ENCODE assay signal across 7 mouse cellular contexts in the genomic region with DNA sequence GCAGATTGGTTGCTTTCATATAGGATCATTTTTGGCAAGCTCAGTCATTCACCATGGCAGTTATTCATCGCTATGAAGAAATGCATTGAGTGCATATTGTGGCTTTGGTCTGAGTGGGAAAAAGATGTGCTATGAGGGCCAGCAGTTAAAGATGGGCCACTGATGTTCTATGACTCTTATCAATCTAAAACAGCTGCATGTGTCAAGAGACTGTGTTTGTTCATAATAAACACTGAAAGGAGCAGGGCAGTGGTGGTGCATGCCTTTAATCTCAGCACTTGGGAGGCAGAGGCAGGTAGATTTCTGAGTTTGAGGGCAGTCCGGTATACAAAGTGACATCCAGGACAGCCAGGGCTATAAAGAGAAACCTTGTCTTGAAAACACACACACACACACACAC. TPM values are rescaled to one million over a fixed set of nuclear protein-coding genes. Genes with fewer than 3 reads are reported as not detected.
DNase-seq lines count a peak whose midpoint lies in the region; ATAC-seq and TF ChIP-seq lines count a peak whose summit lies in the region.
"Not testable (repeated sequence)": the region's sequence is repeated elsewhere in the genome, so short reads cannot be mapped to it uniquely, and the experiment has no call there.

No protein-coding gene starts in this region.

- TF ChIP-seq EP300 in liver, postnatal 0 days (IDR thresholded peaks at IDR 0.05; ENCODE audit: low read depth): peak; percentile 51; the same call in 1 of the 2 replicates

- in situ Hi-C loops in ES-E14 (cut with MboI; ENCODE audit: low sequenced_read_pairs in 2 of 2, unreplicated experiment in 2 of 2): not testable (repeated sequence)

- not testable (repeated sequence) for DNase-seq in ES-E14 (ENCODE audit: low read depth, low spot score); liver, embryonic 13.5 days; liver, postnatal 0 days
- DNase-seq in R1 (ENCODE audit: low read depth, low spot score): peak; percentile 58

- not testable (repeated sequence) for TF ChIP-seq CTCF in liver, postnatal 0 days (IDR thresholded peaks at IDR 0.05; ENCODE audit: low read depth)

- 83% methylated on average over 2 of the region's 2 CpGs for WGBS in liver, embryonic 13.5 days (ENCODE audit: insufficient replicate concordance)
- 82% methylated on average over 2 of the region's 2 CpGs for WGBS in liver, embryonic 15.5 days (ENCODE audit: insufficient replicate concordance)
- WGBS in liver, postnatal 0 days (ENCODE audit: insufficient replicate concordance): 77% methylated on average over 2 of the region's 2 CpGs

- not testable (repeated sequence) for H3K4me3 ChIP-seq in ES-E14 (ENCODE audit: insufficient read depth in 1 of 2, low read depth in 1 of 2, low read length in 2 of 2, poor library complexity in 1 of 2, severe bottlenecking in 1 of 2); liver, embryonic 13.5 days (replicated peaks); liver, embryonic 15.5 days (replicated peaks); liver, postnatal 0 days (ENCODE audit: low read depth, low read length)

- peaks cover 15% of the 10 kb centered on the region for H3K36me3 ChIP-seq in ES-E14 (ENCODE audit: control insufficient read depth, insufficient read depth, low read length, poor library complexity, severe bottlenecking)
- H3K36me3 ChIP-seq in liver, embryonic 13.5 days: peaks cover 60% of the 10 kb centered on the region
- H3K36me3 ChIP-seq in liver, embryonic 15.5 days (replicated peaks): peaks cover 60% of the 10 kb centered on the region
- peaks cover 15% of the 10 kb centered on the region for H3K36me3 ChIP-seq in liver, postnatal 0 days (replicated peaks; ENCODE audit: insufficient read depth, low read length)

- H3K9me3 ChIP-seq in ES-E14 (ENCODE audit: control insufficient read depth, insufficient read depth, low read depth, low read length): peaks cover 12% of the 10 kb centered on the region; the same call in 1 of the 2 replicates
- not testable (repeated sequence) for H3K9me3 ChIP-seq in liver, embryonic 13.5 days (replicated peaks); liver, embryonic 15.5 days (replicated peaks); liver, postnatal 0 days (ENCODE audit: low read length)

- H3K9ac ChIP-seq in ES-E14 (ENCODE audit: insufficient read depth, low read depth, low read length, poor library complexity, severe bottlenecking); liver, embryonic 13.5 days; liver, embryonic 15.5 days; liver, postnatal 0 days (replicated peaks): not testable (repeated sequence)

- peak overlapping the region; percentile 93 for H3K27ac ChIP-seq in ES-E14 (ENCODE audit: insufficient read depth, low read depth, low read length, poor library complexity, severe bottlenecking)
- peak overlapping the region; percentile 43; the same call in 1 of the 2 replicates for H3K27ac ChIP-seq in liver, embryonic 13.5 days
- peak overlapping the region; percentile 38 for H3K27ac ChIP-seq in liver, embryonic 15.5 days (replicated peaks)
- H3K27ac ChIP-seq in liver, postnatal 0 days (ENCODE audit: low read depth): 0 out of 2 replicates have a peak overlapping the region, but pooled peaks have one; percentile 11

- H3K4me1 ChIP-seq in ES-E14 (ENCODE audit: control insufficient read depth in 2 of 2, insufficient read depth in 2 of 2, low read length in 2 of 2, poor library complexity in 1 of 2); liver, postnatal 0 days (ENCODE audit: insufficient read depth): not testable (repeated sequence)
- H3K4me1 ChIP-seq in liver, embryonic 13.5 days (replicated peaks): peaks cover 23% of the 10 kb centered on the region
- peaks cover 30% of the 10 kb centered on the region for H3K4me1 ChIP-seq in liver, embryonic 15.5 days (replicated peaks)

- ATAC-seq in erythroid progenitor cell, adult 5-6 weeks (replicated peaks; ENCODE audit: low FRiP score, poor library complexity, severe bottlenecking): 0 out of 2 replicates have a peak, but pooled peaks have one; percentile 61
- ATAC-seq in liver, embryonic 13.5 days (ENCODE audit: low read depth): peak; percentile 63
- ATAC-seq in liver, embryonic 15.5 days (ENCODE audit: insufficient read depth): peak; percentile 59; the same call in 1 of the 2 replicates
- ATAC-seq in liver, postnatal 0 days: peak; percentile 62
- ATAC-seq in megakaryocyte-erythroid progenitor cell, adult 5-6 weeks (replicated peaks; ENCODE audit: low FRiP score, low TSS enrichment, poor library complexity, severe bottlenecking): peak; percentile 71

- H3K27me3 ChIP-seq in liver, embryonic 13.5 days; liver, embryonic 15.5 days; liver, postnatal 0 days (ENCODE audit: insufficient read depth, low read length): not testable (repeated sequence)

- not testable (repeated sequence) for H3K4me2 ChIP-seq in liver, embryonic 13.5 days; liver, embryonic 15.5 days; liver, postnatal 0 days (ENCODE audit: low read depth, low read length)

RNA-seq across cellular contexts. Expression of a gene that starts 6.3 kb away (rescaled TPM):
- total RNA-seq in ES-E14 (2012; rRNA removed): 16.3 and 17.1 TPM in 2 replicates
- total RNA-seq in erythroid progenitor cell, adult 5-6 weeks (2015; ENCODE audit: low replicate concordance): 147 and 172 TPM in 2 replicates
- total RNA-seq in erythroid progenitor cell, adult 5-6 weeks (2017; ENCODE audit: low replicate concordance): 31.9 and 84.3 TPM in 2 replicates
- polyA plus RNA-seq in liver, embryonic 13.5 days (2015; fragmentation: Nextera tagmentation; extraction: Ambion mirVana): 19.4 and 24.0 TPM in 2 replicates
- polyA plus RNA-seq in liver, embryonic 15.5 days (2015; fragmentation: Nextera tagmentation; extraction: Ambion mirVana): 19.8 and 22.4 TPM in 2 replicates
- polyA plus RNA-seq in liver, postnatal 0 days (2015; fragmentation: Nextera tagmentation; extraction: Ambion mirVana): 16.0 and 17.6 TPM in 2 replicates
- total RNA-seq in megakaryocyte-erythroid progenitor cell, adult 5-6 weeks (2014; fragmentation: Nextera tagmentation): 76.2 and 109 TPM in 2 replicates
- total RNA-seq in megakaryocyte-erythroid progenitor cell, adult 5-6 weeks (2017): 33.1 and 34.2 TPM in 2 replicates

RNA-seq across cellular contexts. Expression of a gene that starts 13.3 kb away (rescaled TPM):
- total RNA-seq in ES-E14 (2012; rRNA removed): 11.1 and 13.4 TPM in 2 replicates
- total RNA-seq in erythroid progenitor cell, adult 5-6 weeks (2015; ENCODE audit: low replicate concordance): 103 and 125 TPM in 2 replicates
- 28.1 and 32.7 TPM in 2 replicates for total RNA-seq in erythroid progenitor cell, adult 5-6 weeks (2017; ENCODE audit: low replicate concordance)
- polyA plus RNA-seq in liver, embryonic 13.5 days (2015; fragmentation: Nextera tagmentation; extraction: Ambion mirVana): 3.6 and 3.7 TPM in 2 replicates
- polyA plus RNA-seq in liver, embryonic 15.5 days (2015; fragmentation: Nextera tagmentation; extraction: Ambion mirVana): 5.5 and 5.6 TPM in 2 replicates
- polyA plus RNA-seq in liver, postnatal 0 days (2015; fragmentation: Nextera tagmentation; extraction: Ambion mirVana): 4.7 TPM in 2 replicates
- total RNA-seq in megakaryocyte-erythroid progenitor cell, adult 5-6 weeks (2014; fragmentation: Nextera tagmentation): 86.2 and 111 TPM in 2 replicates
- total RNA-seq in megakaryocyte-erythroid progenitor cell, adult 5-6 weeks (2017): 11.8 and 17.7 TPM in 2 replicates

RNA-seq across cellular contexts. Expression of a gene that starts 16.7 kb away (rescaled TPM):
- 2.5 and 3.5 TPM in 2 replicates for total RNA-seq in ES-E14 (2012; rRNA removed)
- total RNA-seq in erythroid progenitor cell, adult 5-6 weeks (2015; ENCODE audit: low replicate concordance): 3.2 and 3.8 TPM in 2 replicates
- total RNA-seq in erythroid progenitor cell, adult 5-6 weeks (2017; ENCODE audit: low replicate concordance): 3.1 and 6.1 TPM in 2 replicates
- polyA plus RNA-seq in liver, embryonic 13.5 days (2015; fragmentation: Nextera tagmentation; extraction: Ambion mirVana): 2.2 and 2.4 TPM in 2 replicates
- polyA plus RNA-seq in liver, embryonic 15.5 days (2015; fragmentation: Nextera tagmentation; extraction: Ambion mirVana): 2.1 TPM in 2 replicates
- 1.4 and 1.5 TPM in 2 replicates for polyA plus RNA-seq in liver, postnatal 0 days (2015; fragmentation: Nextera tagmentation; extraction: Ambion mirVana)
- 3.6 and 5.8 TPM in 2 replicates for total RNA-seq in megakaryocyte-erythroid progenitor cell, adult 5-6 weeks (2014; fragmentation: Nextera tagmentation)
- total RNA-seq in megakaryocyte-erythroid progenitor cell, adult 5-6 weeks (2017): 2.0 and 2.5 TPM in 2 replicates

RNA-seq across cellular contexts. Expression of a gene that starts 43.8 kb away (rescaled TPM):
- 12.5 and 17.3 TPM in 2 replicates for total RNA-seq in ES-E14 (2012; rRNA removed)
- 5.0 and 20.9 TPM in 2 replicates for total RNA-seq in erythroid progenitor cell, adult 5-6 weeks (2015; ENCODE audit: low replicate concordance)
- 5.0 and 6.7 TPM in 2 replicates for total RNA-seq in erythroid progenitor cell, adult 5-6 weeks (2017; ENCODE audit: low replicate concordance)
- polyA plus RNA-seq in liver, embryonic 13.5 days (2015; fragmentation: Nextera tagmentation; extraction: Ambion mirVana): 9.1 and 10.4 TPM in 2 replicates
- polyA plus RNA-seq in liver, embryonic 15.5 days (2015; fragmentation: Nextera tagmentation; extraction: Ambion mirVana): 7.3 and 9.1 TPM in 2 replicates
- 8.7 and 10.1 TPM in 2 replicates for polyA plus RNA-seq in liver, postnatal 0 days (2015; fragmentation: Nextera tagmentation; extraction: Ambion mirVana)
- 6.9 and 14.9 TPM in 2 replicates for total RNA-seq in megakaryocyte-erythroid progenitor cell, adult 5-6 weeks (2014; fragmentation: Nextera tagmentation)
- 6.8 and 11.2 TPM in 2 replicates for total RNA-seq in megakaryocyte-erythroid progenitor cell, adult 5-6 weeks (2017)

RNA-seq across cellular contexts. Expression of a gene that starts 46.1 kb away (rescaled TPM):
- 50.7 and 52.0 TPM in 2 replicates for total RNA-seq in ES-E14 (2012; rRNA removed)
- 80.4 and 99.3 TPM in 2 replicates for total RNA-seq in erythroid progenitor cell, adult 5-6 weeks (2015; ENCODE audit: low replicate concordance)
- total RNA-seq in erythroid progenitor cell, adult 5-6 weeks (2017; ENCODE audit: low replicate concordance): 77.0 and 90.5 TPM in 2 replicates
- polyA plus RNA-seq in liver, embryonic 13.5 days (2015; fragmentation: Nextera tagmentation; extraction: Ambion mirVana): 12.6 and 14.5 TPM in 2 replicates
- polyA plus RNA-seq in liver, embryonic 15.5 days (2015; fragmentation: Nextera tagmentation; extraction: Ambion mirVana): 15.0 and 18.9 TPM in 2 replicates
- 6.7 and 7.7 TPM in 2 replicates for polyA plus RNA-seq in liver, postnatal 0 days (2015; fragmentation: Nextera tagmentation; extraction: Ambion mirVana)
- 126 and 170 TPM in 2 replicates for total RNA-seq in megakaryocyte-erythroid progenitor cell, adult 5-6 weeks (2014; fragmentation: Nextera tagmentation)
- total RNA-seq in megakaryocyte-erythroid progenitor cell, adult 5-6 weeks (2017): 21.9 and 22.7 TPM in 2 replicates

Comparison
In these comparisons a context has a peak if more than half of its experiments do, and no peak if none do; other contexts are left out.
1. H3K27ac ChIP-seq: peak in every context shown above with its lines; median percentile 93 in ES-E14; 43 in liver, embryonic 13.5 days; 38 in liver, embryonic 15.5 days; 11 in liver, postnatal 0 days.